Mouse (Mus musculus) cortical plate, adult 2 months (tissue): Measurements from ENCODE around the gene Kpna1.

Experiments used
- CTCF ChIP-seq: fragments of 200-500 bp; IDR thresholded peaks from 2 replicates; pipeline ENCODE4 v1.5.1; 2011; ENCODE audit warnings: mild to moderate bottlenecking, control low read depth, low read length; ENCODE audit not compliant: insufficient read depth; ENCODE audit errors: extremely low read depth
- POLR2A ChIP-seq: fragments of 200-500 bp; IDR thresholded peaks from 2 replicates; pipeline ENCODE4 v1.6.1; 2011; ENCODE audit warnings: mild to moderate bottlenecking, low read length, control low read depth; ENCODE audit not compliant: insufficient read depth; ENCODE audit errors: extremely low read depth

- TF ChIP-seq CTCF (no peak), POLR2A (no peak)
These were observed 5.1 kb downstream of the Kpna1 start for GRCm38 (mm10) chr16:35983517-35984101.
